Mouse (Mus musculus) liver, adult 2 months (tissue): ENCODE data around the gene Zfp507.

Experiments
- CTCF ChIP-seq: fragments of 200-500 bp; IDR thresholded peaks from 2 replicates; pipeline ENCODE4 v1.5.1; 2011; ENCODE audit warnings: low read depth, low read length, control low read depth
- POLR2A ChIP-seq: fragments of 200-500 bp; IDR thresholded peaks from 2 replicates; pipeline ENCODE4 v1.6.1; 2011; ENCODE audit warnings: low read length, control low read depth; ENCODE audit not compliant: insufficient read depth; ENCODE audit errors: extremely low read depth

DNA sequence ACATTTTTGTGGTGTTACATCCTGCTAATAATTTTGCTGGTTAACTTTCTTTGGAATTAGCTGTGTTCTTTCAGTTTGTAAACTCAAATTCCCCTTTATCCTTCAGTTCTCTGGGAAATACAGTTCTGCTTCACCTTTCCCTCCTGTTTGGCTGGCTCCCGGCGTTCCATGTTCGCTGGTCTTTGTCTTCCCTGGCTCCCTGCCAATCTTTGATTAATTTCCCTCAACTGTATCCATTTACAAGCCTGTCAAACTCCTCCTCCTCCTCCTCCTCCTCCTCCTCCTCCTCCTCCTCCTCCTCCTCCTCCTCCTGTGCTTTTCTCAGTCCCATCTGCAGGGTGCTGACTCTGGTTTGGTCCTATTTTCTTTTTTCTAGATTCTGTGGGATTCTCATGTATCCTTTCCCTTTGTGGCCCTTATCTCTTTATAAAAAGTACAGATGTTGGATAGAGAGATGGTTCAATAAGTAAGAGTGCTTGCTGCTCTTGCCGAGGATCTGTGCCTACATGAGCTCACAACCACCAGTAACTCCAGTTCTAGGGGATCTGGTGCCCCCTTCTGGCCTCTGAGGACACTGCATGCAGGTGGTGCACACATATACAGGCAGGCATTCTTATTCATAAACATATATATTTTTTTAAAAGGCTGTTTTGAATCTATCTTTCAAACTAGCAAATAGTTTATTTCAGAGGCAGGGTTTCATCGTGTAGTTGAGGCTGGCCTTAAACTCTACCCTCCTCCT lies 62.1 kb downstream of the Zfp507 start:
- TF ChIP-seq POLR2A (no peak), CTCF (peak; percentile 81)
